Mouse (Mus musculus) CH12F3 (cell line): ENCODE measurements around the gene Mdm2.

ENCODE experiments used
- in situ Hi-C: fragments of 300-500 bp; cut with MboI; formaldehyde crosslinking; loops from 2 replicates; pipeline ENCODE4 v1.14.3; 2020; ENCODE audit warnings: low sequenced_read_pairs

The Mdm2 gene

DNA sequence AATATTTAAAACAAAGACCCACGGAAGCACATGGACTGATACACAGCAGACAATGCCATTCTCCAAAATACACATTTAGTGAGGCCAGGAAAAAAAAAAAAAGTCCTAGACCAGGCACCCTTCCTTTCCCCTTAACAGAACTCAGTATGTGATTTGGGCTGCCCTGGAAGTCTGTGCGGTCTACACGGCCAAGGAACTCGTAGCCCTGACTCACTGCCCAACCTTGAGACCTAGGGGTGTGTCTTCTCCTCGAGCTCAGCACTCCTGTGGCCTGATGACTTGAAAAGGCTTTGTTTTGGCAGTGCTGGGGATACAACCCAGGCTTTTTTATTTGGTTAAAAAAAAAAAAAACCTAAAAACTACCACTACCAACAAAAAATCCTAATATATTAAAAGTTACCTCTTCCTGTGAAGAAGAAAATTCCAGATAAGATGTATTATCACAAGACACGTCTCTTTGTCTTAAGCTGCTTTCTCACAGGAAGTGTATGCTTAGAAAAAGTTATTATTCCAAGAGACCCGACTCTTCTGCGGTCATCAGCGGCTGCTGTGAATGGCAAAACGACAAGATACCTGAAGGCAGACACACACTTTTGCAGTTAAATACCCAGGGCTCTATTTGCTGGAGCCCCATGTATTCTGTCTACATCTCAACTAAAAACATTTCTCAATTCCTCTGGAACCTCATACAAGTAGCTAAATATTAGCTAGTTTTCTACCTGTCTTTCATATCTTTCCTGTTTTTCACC, 23.7 kb upstream of the Mdm2 start:
- in situ Hi-C loops: loop anchor here (25.0 kb wide), 1 partner anchor 628 kb away; the partner anchor contains the start of gene Gm9049

GRCm38 (mm10) chr10:117733626-117734025, 23.1 kb upstream of the Mdm2 start:
- in situ Hi-C loops: loop anchor here (25.0 kb wide), 1 partner anchor 629 kb away; the partner anchor contains the start of gene Gm9049

DNA sequence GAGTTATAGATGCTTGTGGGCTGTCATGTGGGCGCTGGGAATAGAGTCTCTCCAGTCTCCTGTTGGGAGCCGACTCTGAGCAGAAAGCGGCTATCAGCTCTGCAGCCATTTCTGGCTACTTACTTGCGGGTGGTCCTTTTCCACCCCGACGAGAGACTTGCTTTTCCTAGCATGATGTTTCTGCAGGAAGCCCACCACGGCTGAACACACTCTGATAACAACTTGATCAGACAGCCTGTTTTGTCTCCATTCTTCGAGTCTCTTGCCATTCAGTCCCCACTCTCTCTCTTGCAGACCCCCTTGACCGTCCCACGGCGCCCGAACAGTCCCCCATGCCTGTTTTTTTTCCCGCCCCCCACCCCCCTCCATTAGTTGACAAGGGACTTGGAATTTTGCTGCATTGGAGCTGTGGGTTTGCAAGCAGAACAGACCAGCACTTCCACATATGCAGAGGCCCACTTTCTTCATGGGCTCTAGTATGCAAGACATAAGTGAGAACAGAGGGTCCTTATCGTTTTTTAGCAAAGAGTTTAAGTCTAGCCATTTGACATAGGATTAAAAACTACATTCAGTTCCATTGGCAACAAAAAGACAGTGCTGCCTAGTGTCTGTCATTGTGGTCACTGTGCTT, 22.5 kb upstream of the Mdm2 start:
- in situ Hi-C loops: loop anchor here (25.0 kb wide), 1 partner anchor 629 kb away; the partner anchor contains the start of gene Gm9049

DNA sequence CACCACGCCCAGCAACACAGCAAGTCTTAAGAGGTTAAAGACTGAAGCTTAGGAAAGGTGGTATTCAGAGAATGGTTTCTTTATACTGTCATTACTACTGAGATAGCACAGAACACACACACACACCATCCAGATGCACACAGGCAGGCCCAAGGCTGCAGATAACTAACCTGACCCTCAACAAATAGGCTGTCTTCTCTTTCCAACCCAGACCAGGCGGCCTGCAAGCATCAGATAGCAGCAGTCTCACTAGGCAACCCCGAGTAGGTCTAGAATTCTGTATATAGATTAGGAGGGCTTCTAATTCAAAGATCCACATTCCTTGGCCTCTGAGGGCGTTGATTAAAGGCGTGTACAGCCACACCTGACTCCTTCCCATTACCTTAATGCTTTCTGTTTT, 21.6 kb upstream of the Mdm2 start:
- in situ Hi-C loops: loop anchor here (25.0 kb wide), 1 partner anchor 630 kb away; the partner anchor contains the start of gene Gm9049

DNA sequence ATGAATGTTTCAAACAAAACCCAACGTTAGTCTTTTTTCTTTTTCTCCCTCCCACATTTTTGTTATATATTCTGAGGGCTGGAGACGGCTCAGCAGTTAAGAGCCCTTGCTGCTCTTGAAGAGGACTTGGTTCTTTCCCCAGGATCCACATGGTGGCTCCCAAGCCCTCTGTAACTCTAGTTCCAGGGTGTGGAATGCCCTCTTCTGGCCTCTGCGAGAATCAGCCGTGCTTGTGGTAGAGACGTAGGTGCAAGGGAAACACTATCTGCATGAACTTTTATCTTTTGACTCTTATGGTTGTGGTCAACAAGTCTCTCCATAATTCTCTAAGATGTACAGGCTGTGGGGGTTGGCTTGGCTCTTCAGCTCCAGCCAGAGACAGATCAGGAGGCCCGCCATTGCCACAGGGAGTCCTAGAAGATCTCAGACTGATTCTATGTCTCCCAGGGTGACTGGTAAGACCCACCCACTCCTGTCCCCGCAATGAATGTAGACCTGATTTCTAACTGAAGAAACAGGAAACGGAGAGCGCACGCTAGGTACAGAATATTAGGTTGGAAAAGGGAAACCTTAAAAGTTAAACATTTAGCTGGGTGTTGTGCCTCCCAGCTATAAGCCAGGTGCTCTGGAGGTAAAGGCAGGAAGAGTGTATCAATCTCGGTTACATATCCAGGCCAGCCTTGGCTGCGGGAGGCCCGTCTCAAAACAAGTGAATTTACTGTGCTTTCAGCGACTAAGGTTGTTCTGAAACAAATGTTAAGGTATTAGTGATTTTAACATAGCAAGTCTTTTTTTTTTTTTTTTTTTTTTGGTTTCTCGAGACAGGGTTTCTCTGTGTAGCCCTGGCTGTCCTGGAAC, 20.9 kb upstream of the Mdm2 start:
- in situ Hi-C loops: loop anchor here (25.0 kb wide), 1 partner anchor 631 kb away; the partner anchor contains the start of gene Gm9049

DNA sequence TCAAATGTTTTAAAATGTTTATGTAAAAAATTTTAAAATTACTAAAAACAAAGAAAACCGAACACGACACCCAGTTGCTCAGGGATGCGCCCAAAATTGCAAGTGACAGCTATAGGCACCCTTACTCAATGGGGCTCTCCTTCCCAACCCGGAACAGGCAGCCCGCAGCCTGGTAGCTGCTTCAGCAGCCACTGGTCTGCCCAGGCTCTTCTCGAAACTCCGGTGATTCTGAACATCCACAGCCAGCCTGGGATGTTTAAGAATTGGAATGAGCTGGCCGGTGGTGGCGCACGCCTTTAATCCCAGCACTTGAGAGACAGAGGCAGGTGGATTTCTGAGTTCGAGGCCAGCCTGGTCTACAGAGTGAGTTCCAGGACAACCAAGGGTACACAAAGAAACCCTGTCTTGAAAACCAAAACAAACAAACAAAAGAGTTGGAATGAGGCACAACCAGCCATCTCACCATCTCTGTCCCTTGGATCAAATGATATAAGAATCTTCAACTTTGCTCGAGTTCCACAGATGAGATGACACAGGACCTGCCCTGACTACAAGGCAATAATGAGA, 20.2 kb upstream of the Mdm2 start:
- in situ Hi-C loops: loop anchor here (25.0 kb wide), 1 partner anchor 632 kb away; the partner anchor contains the start of gene Gm9049

GRCm38 (mm10) chr10:117730140-117730539, 19.6 kb upstream of the Mdm2 start:
- in situ Hi-C loops: loop anchor here (25.0 kb wide), 1 partner anchor 632 kb away; the partner anchor contains the start of gene Gm9049

DNA sequence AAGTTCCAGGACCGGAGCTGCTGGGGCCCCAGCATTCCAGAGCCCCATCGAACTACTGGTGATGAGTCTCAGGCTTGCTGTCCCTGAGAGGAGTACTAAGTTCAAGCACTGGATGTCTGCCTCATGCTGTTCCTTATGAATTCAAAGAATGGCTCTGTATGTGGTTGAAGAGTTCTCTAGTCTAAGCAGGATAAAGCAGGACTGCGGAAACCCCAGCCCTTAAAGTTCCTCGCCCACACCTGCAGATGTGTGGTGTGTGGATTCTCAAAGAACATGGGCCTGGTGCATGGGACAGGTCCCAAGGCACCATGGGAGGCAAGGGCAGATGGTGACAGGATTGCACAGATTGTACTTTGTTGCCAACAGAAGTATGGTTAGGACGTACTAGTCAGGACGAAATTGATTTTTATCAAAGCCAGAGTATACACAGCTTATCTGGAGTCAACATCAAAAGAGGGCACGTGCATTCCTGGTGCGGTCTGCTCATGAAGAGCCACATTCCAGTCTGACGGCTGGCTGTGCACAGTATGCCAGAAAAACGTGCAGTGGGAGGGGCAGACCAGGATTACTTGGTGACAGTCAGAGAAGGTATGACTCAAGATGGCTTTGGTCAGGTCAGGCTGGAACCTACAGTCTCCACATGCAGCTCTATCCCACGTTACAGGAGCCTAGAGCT, 18.7 kb upstream of the Mdm2 start:
- in situ Hi-C loops: loop anchor here (25.0 kb wide), 1 partner anchor 633 kb away; the partner anchor contains the start of gene Gm9049

DNA sequence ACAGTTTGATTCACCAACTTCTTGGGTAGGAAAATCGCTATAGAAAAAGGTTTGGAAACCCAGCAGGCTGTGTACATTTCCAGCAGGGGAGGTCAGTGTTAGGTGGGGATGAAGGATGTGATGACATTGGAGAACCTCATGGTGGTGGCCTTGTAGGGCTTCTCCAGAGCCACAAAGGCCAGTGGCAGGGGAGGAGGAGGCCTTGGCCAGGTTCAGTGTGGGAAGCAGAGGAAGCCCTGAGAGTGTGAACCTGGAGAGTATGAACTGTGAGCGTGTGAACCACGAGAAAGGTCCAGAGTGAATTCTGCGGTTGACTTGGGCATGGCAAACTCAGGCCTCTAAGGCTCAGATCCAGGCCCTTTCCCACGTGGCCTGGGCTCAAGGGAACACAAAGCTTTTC, 18.0 kb upstream of the Mdm2 start:
- in situ Hi-C loops: loop anchor here (25.0 kb wide), 1 partner anchor 634 kb away; the partner anchor contains the start of gene Gm9049

- in situ Hi-C loops: loop anchor here (25.0 kb wide), 1 partner anchor 635 kb away; the partner anchor contains the start of gene Gm9049
These were observed 17.1 kb upstream of the Mdm2 start for GRCm38 (mm10) chr10:117727518-117728110.

GRCm38 (mm10) chr10:117726888-117727385, 16.4 kb upstream of the Mdm2 start:
- in situ Hi-C loops: loop anchor here (25.0 kb wide), 1 partner anchor 635 kb away; the partner anchor contains the start of gene Gm9049

DNA sequence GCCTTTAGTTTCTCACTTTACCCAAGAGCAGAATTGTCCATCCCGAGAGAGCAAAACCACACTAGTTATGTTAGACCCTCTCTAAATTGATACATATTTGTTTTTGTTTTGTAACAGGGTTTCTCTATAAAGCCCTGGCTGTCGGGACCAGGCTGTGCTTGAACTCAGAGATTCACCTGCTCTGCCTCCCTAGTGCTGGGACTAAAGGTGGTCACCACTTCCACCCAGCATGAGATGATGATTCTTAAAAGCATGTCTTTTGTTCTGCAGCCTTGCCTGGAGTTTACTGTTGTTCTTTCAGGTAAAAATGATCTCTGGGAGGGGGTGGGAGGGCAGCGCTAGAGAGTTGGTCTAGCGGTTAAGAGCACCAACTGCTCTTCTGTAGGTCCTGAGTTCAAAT, 15.8 kb upstream of the Mdm2 start:
- in situ Hi-C loops: loop anchor here (25.0 kb wide), 1 partner anchor 636 kb away; the partner anchor contains the start of gene Gm9049

DNA sequence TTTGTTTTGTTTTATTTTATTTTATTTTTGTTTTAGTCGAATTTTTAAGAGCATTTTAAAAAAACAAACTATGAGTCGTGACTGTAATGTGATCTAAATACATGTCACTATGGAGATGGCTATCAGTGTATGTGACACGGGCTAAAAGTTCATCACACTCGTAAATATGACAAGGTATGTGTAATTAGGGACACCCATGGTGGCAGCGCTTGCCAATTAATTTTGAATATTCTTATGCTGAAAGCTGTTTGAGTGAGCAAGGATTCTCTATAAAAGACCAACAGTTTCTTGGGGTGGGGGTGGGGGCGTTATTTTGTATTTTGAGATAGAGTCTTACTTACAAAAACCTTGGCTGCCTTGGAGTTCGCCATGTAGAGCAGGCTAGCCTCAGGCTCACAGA, 15.1 kb upstream of the Mdm2 start:
- in situ Hi-C loops: loop anchor here (25.0 kb wide), 1 partner anchor 637 kb away; the partner anchor contains the start of gene Gm9049

DNA sequence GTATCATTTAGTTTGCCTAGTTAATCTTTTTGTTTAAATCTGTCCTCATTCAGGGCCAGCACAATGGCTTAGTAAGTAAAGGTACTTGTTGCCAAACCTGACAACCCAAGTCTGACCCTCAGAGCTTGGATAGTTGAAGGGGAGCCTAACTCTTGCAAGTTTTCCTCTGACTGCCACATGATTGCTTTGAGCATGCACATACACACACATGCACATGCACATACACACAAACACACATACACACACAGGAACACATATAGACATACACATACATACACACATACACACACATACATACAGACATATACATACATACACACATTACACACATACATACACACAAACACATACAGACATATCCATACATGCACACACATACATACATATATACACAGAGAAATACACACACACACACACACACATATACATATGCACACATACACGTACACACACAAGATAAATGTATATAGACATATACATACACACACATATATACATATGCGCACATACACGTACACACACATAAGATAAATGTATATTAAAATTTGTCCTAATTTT, 14.3 kb upstream of the Mdm2 start:
- in situ Hi-C loops: loop anchor here (25.0 kb wide), 1 partner anchor 637 kb away; the partner anchor contains the start of gene Gm9049

GRCm38 (mm10) chr10:117724136-117724718, 13.7 kb upstream of the Mdm2 start:
- in situ Hi-C loops: no loop called here

DNA sequence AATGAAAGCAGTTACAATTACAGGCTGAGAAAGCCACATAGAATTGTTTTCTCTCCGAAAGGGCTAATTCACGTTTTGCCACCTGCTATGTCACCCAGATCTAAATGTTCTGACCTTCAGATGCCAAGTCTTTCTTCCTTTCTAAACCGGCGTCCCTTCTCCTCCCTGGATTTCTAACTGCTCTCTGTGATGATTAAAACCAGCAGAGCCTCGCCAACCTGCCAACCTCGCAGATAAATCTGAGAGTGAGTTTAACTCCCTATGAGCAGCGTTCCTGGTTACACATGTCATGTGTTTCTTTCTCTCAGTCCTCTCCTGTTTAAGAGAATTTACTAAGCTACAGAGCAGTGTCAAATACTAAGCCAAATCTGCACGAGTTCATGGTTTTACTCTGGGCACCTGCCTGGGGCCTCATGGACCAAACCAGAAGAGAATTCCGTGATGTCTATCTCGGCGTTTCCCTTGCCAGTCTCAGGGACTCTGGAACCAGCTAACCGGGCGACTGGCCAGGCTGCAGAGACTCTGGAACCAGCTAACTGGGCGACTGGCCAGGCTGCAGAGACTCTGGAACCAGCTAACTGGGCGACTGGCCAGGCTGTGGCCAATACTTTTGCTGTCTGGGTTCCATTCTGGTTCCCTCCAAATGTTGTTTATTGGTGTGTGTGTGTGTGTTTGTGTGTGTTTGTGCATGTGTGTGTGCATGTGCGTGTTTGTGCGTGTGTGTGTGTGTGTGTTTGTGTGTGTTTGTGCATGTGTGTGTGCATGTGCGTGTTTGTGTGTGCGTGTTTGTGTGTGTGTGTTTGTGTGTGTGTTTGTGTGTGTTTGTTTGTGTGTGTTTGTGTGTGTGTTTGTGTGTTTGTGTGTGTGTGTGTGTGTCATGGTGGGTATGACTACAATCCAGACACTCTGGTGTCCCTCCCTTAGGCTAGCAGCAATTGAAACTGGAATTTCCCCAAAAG, 7.9 kb upstream of the Mdm2 start:
- in situ Hi-C loops: no loop called here

GRCm38 (mm10) chr10:117717583-117717982, 7.0 kb upstream of the Mdm2 start:
- in situ Hi-C loops: no loop called here
